Mouse (Mus musculus) heart, embryonic 11.5 days (tissue): ENCODE measurements at regions not wholly inside any gene's neighbourhood (a gene's known extent, or its start where the extent isn't known, plus 50 kb on each side); places are given as distances from the start of the nearest gene placed in this dataset.

ENCODE experiments used
- ATAC-seq: fragments of 200-750 bp; cut with Nextera tagmentation; replicated peaks from 2 replicates; pipeline ENCODE4 v1.8.0; 2017; ENCODE audit warnings: moderate library complexity; ENCODE audit not compliant: insufficient number of reproducible peaks, low FRiP score, low TSS enrichment
- H3K27ac ChIP-seq: fragments of 300-500 bp; sonication (generic); 2 replicates; pipeline ENCODE4 v1.5.1; 2014; ENCODE audit warnings: mild to moderate bottlenecking, low read depth, low read length
- H3K27me3 ChIP-seq: fragments of 300-500 bp; sonication (generic); 2 replicates; pipeline ENCODE4 v1.6.1; 2014; ENCODE audit warnings: mild to moderate bottlenecking, low read length, mixed read lengths; ENCODE audit not compliant: control insufficient read depth, insufficient read depth
- H3K36me3 ChIP-seq: fragments of 300-500 bp; sonication (generic); 2 replicates; pipeline ENCODE4 v1.6.1; 2014; ENCODE audit warnings: mild to moderate bottlenecking, low read length, moderate library complexity, mixed read lengths; ENCODE audit not compliant: control insufficient read depth, insufficient read depth
- H3K4me1 ChIP-seq: fragments of 300-500 bp; sonication (generic); 2 replicates; pipeline ENCODE4 v1.6.1; 2014; ENCODE audit warnings: low read length; ENCODE audit not compliant: control insufficient read depth, insufficient read depth
- H3K4me2 ChIP-seq: fragments of 300-500 bp; sonication (generic); 2 replicates; pipeline ENCODE4 v1.6.1; 2014; ENCODE audit warnings: mild to moderate bottlenecking, moderate library complexity
- H3K4me3 ChIP-seq: fragments of 300-500 bp; sonication (generic); 2 replicates; pipeline ENCODE4 v1.5.1; 2014; ENCODE audit warnings: low read depth, low read length
- H3K9ac ChIP-seq: fragments of 300-500 bp; sonication (generic); 2 replicates; pipeline ENCODE4 v1.6.1; 2014; ENCODE audit warnings: mild to moderate bottlenecking, low read depth, low read length, moderate library complexity
- H3K9me3 ChIP-seq: fragments of 300-500 bp; sonication (generic); replicated peaks from 2 replicates; pipeline ENCODE4 v1.6.1; 2016; ENCODE audit warnings: low read length; ENCODE audit not compliant: control insufficient read depth
- WGBS: fragments of 180-500 bp; shearing (Covaris S2); extraction: QIAGEN DNeasy Blood & Tissue Kit; methylation state at CpG from one replicate; pipeline ENCODE4 v1.1.7; 2014; ENCODE audit not compliant: insufficient replicate concordance; 5-methylcytosine and 5-hydroxymethylcytosine counted together

GRCm38 (mm10) chr3:78889326-78889725 lies 397.0 kb downstream of the Rapgef2 start:
- Histone ChIP-seq H3K36me3 (no peaks in the 10 kb centered on the region), H3K4me2 (no peak overlapping the region), H3K27me3 (no peaks in the 10 kb centered on the region), H3K27ac (no peak overlapping the region), H3K9ac (no peak overlapping the region), H3K9me3 (no peaks in the 10 kb centered on the region), H3K4me1 (no peaks in the 10 kb centered on the region), H3K4me3 (no peak overlapping the region)
- no peak for ATAC-seq
- 67% methylated on average over 3 of the region's 3 CpGs for WGBS

GRCm38 (mm10) chr3:78884715-78885114 lies 401.6 kb downstream of the Rapgef2 start:
- no peak for ATAC-seq
- 78% methylated on average over 9 of the region's 9 CpGs for WGBS
- Histone ChIP-seq H3K36me3 (no peaks in the 10 kb centered on the region), H3K9me3 (no peaks in the 10 kb centered on the region), H3K4me1 (no peaks in the 10 kb centered on the region), H3K4me2 (no peak overlapping the region), H3K27me3 (no peaks in the 10 kb centered on the region), H3K4me3 (no peak overlapping the region), H3K9ac (no peak overlapping the region), H3K27ac (no peak overlapping the region)

- 77% methylated on average over 11 of the region's 11 CpGs for WGBS
- ATAC-seq: no peak
- no peaks in the 10 kb centered on the region for H3K36me3 ChIP-seq
These were observed 402.3 kb downstream of the Rapgef2 start for GRCm38 (mm10) chr3:78884029-78884428.

GRCm38 (mm10) chr3:78880072-78880471 lies 406.2 kb downstream of the Rapgef2 start:
- Histone ChIP-seq H3K4me3 (no peak overlapping the region), H3K27ac (no peak overlapping the region), H3K27me3 (no peaks in the 10 kb centered on the region), H3K36me3 (no peaks in the 10 kb centered on the region), H3K9ac (no peak overlapping the region), H3K4me1 (no peaks in the 10 kb centered on the region), H3K4me2 (no peak overlapping the region), H3K9me3 (no peaks in the 10 kb centered on the region)
- WGBS: 89% methylated on average over 13 of the region's 13 CpGs
- ATAC-seq: no peak

More at GRCm38 (mm10) chr3:78884029-78884428, 402.3 kb downstream of the Rapgef2 start:
- no peak overlapping the region for H3K9ac ChIP-seq
- H3K9me3 ChIP-seq: no peaks in the 10 kb centered on the region
- no peaks in the 10 kb centered on the region for H3K27me3 ChIP-seq
- no peak overlapping the region for H3K4me2 ChIP-seq
- no peak overlapping the region for H3K27ac ChIP-seq
- H3K4me1 ChIP-seq: no peaks in the 10 kb centered on the region
- H3K4me3 ChIP-seq: no peak overlapping the region

GRCm38 (mm10) chr3:78877323-78877722 lies 409.0 kb downstream of the Rapgef2 start:
- ATAC-seq: no peak
- H3K4me1 ChIP-seq: no peaks in the 10 kb centered on the region
- no peak overlapping the region for H3K4me3 ChIP-seq
- H3K27me3 ChIP-seq: no peaks in the 10 kb centered on the region
- H3K9me3 ChIP-seq: no peaks in the 10 kb centered on the region
- no peaks in the 10 kb centered on the region for H3K36me3 ChIP-seq
- 72% methylated on average over 3 of the region's 3 CpGs for WGBS
- H3K27ac ChIP-seq: no peak overlapping the region
- H3K9ac ChIP-seq: no peak overlapping the region
- no peak overlapping the region for H3K4me2 ChIP-seq

- ATAC-seq: no peak
- Histone ChIP-seq H3K27ac (no peak overlapping the region), H3K4me2 (no peak overlapping the region), H3K9me3 (no peaks in the 10 kb centered on the region), H3K4me1 (no peaks in the 10 kb centered on the region), H3K9ac (no peak overlapping the region), H3K4me3 (no peak overlapping the region), H3K36me3 (no peaks in the 10 kb centered on the region), H3K27me3 (no peaks in the 10 kb centered on the region)
- 66% methylated on average over 1 of the region's 1 CpGs for WGBS
These were observed 419.4 kb downstream of the Rapgef2 start for GRCm38 (mm10) chr3:78866896-78867295.

- no peak overlapping the region for H3K4me2 ChIP-seq
- no peaks in the 10 kb centered on the region for H3K36me3 ChIP-seq
- WGBS: 86% methylated on average over 9 of the region's 9 CpGs
- H3K4me1 ChIP-seq: no peaks in the 10 kb centered on the region
- no peak overlapping the region for H3K27ac ChIP-seq
- H3K27me3 ChIP-seq: no peaks in the 10 kb centered on the region
- ATAC-seq: no peak
- no peak overlapping the region for H3K9ac ChIP-seq
- H3K4me3 ChIP-seq: no peak overlapping the region
- H3K9me3 ChIP-seq: no peaks in the 10 kb centered on the region
These were observed 420.1 kb downstream of the Rapgef2 start for GRCm38 (mm10) chr3:78866083-78866726.

GRCm38 (mm10) chr3:78863005-78863404 lies 423.3 kb downstream of the Rapgef2 start:
- 83% methylated on average over 2 of the region's 2 CpGs for WGBS
- no peak overlapping the region for H3K27ac ChIP-seq
- H3K27me3 ChIP-seq: no peaks in the 10 kb centered on the region
- ATAC-seq: no peak
- no peak overlapping the region for H3K9ac ChIP-seq
- no peaks in the 10 kb centered on the region for H3K4me1 ChIP-seq
- H3K4me3 ChIP-seq: no peak overlapping the region
- no peaks in the 10 kb centered on the region for H3K9me3 ChIP-seq
- no peak overlapping the region for H3K4me2 ChIP-seq
- no peaks in the 10 kb centered on the region for H3K36me3 ChIP-seq

- Histone ChIP-seq H3K36me3 (no peaks in the 10 kb centered on the region), H3K4me2 (no peak overlapping the region), H3K4me3 (no peak overlapping the region), H3K9ac (no peak overlapping the region), H3K27ac (no peak overlapping the region), H3K4me1 (no peaks in the 10 kb centered on the region), H3K9me3 (no peaks in the 10 kb centered on the region), H3K27me3 (no peaks in the 10 kb centered on the region)
- no peak for ATAC-seq
- 69% methylated on average over 7 of the region's 8 CpGs for WGBS
These were observed 439.5 kb downstream of the Rapgef2 start for GRCm38 (mm10) chr3:78846617-78847318.
